In genomic region chr4:94517631-94518030, GRCm38 (mm10) we compare ENCODE assay signal across 9 mouse cellular contexts. TPM values are rescaled to one million over a fixed set of nuclear protein-coding genes. Genes with fewer than 3 reads are reported as not detected.
A peak's percentile ranks its signal among the peaks of the same experiment; 100 is the strongest.
DNase-seq lines count a peak whose midpoint lies in the region; ATAC-seq and TF ChIP-seq lines count a peak whose summit lies in the region.
"Had no signal": no experiment of that assay in that cellular context is flagged by ENCODE, and none has a peak within 500 bp of the region (broad histone marks: within the 10 kb centered on the region; RNA-seq: fewer than 3 reads in every experiment).

No protein-coding gene starts in this region.

- no peak overlapping the region for H3K27ac ChIP-seq in intestine, postnatal 0 days (ENCODE audit: low read depth, low read length)
- H3K27ac ChIP-seq in intestine, embryonic 16.5 days (ENCODE audit: low read length), result no peak overlapping the region
- H3K27ac ChIP-seq in ES-E14 (ENCODE audit: insufficient read depth, low read depth, low read length, poor library complexity, severe bottlenecking), result no peak overlapping the region

- in situ Hi-C loops in ES-E14 (cut with MboI; ENCODE audit: low sequenced_read_pairs in 2 of 2, unreplicated experiment in 2 of 2), result no loop called here

- no peak overlapping the region for H3K9ac ChIP-seq in intestine, postnatal 0 days (ENCODE audit: low read depth, low read length)
- H3K9ac ChIP-seq in intestine, embryonic 16.5 days (ENCODE audit: low read depth, low read length), result no peak overlapping the region
- H3K9ac ChIP-seq in ES-E14 (ENCODE audit: insufficient read depth, low read depth, low read length, poor library complexity, severe bottlenecking), result no peak overlapping the region

- ATAC-seq in intestine, postnatal 0 days, result no peak
- ATAC-seq in intestine, embryonic 16.5 days, result no peak
- ATAC-seq in erythroblast, adult 5-6 weeks (replicated peaks; ENCODE audit: low FRiP score, poor library complexity, severe bottlenecking), result no peak

- DNase-seq in ES-E14 (ENCODE audit: low read depth, low spot score), result peak; percentile 48
- DNase-seq in c-Kit-negative CD71-positive TER-119-positive erythroid progenitor cells, embryonic 14.5 days (ENCODE audit: low read depth, low spot score), result peak; percentile 21
- DNase-seq in frontal cortex, postnatal 25 days (ENCODE audit: low spot score in 2 of 2), result peak; percentile 15 to 47
- peak; percentile 15 for DNase-seq in left cerebral cortex, adult 11 months (ENCODE audit: low spot score)
- peak; percentile 63 for DNase-seq in naive thymus-derived CD4-positive, alpha-beta T cell, adult 2 months (ENCODE audit: low read depth)

- no peaks in the 10 kb centered on the region for H3K4me1 ChIP-seq in intestine, postnatal 0 days (replicated peaks; ENCODE audit: control insufficient read depth, insufficient read depth, low read length)
- no peaks in the 10 kb centered on the region for H3K4me1 ChIP-seq in intestine, embryonic 16.5 days (ENCODE audit: control insufficient read depth, insufficient read depth, low read length)
- no peaks in the 10 kb centered on the region for H3K4me1 ChIP-seq in ES-E14 (ENCODE audit: control insufficient read depth in 2 of 2, insufficient read depth in 2 of 2, low read length in 2 of 2, poor library complexity in 1 of 2)
- H3K4me1 ChIP-seq: megakaryocyte, embryonic 14.5 days had no signal

- TF ChIP-seq CTCF in intestine, postnatal 0 days (IDR thresholded peaks at IDR 0.05; ENCODE audit: low read depth), result peak; percentile 80

- H3K9me3 ChIP-seq in intestine, postnatal 0 days (ENCODE audit: control insufficient read depth), result no peaks in the 10 kb centered on the region
- H3K9me3 ChIP-seq in intestine, embryonic 16.5 days (ENCODE audit: control insufficient read depth, low read length), result no peaks in the 10 kb centered on the region
- no peaks in the 10 kb centered on the region for H3K9me3 ChIP-seq in ES-E14 (ENCODE audit: control insufficient read depth, insufficient read depth, low read depth, low read length)
- H3K9me3 ChIP-seq: megakaryocyte, embryonic 14.5 days had no signal

- WGBS in intestine, postnatal 0 days, result 74% methylated on average over 4 of the region's 4 CpGs
- WGBS in intestine, embryonic 16.5 days, result 67% methylated on average over 4 of the region's 4 CpGs

- no peaks in the 10 kb centered on the region for H3K27me3 ChIP-seq in intestine, postnatal 0 days (replicated peaks; ENCODE audit: control insufficient read depth, insufficient read depth, low read length)
- no peaks in the 10 kb centered on the region for H3K27me3 ChIP-seq in intestine, embryonic 16.5 days (replicated peaks; ENCODE audit: control insufficient read depth, insufficient read depth, low read length)
- H3K27me3 ChIP-seq: megakaryocyte, embryonic 14.5 days had no signal

- H3K36me3 ChIP-seq in intestine, postnatal 0 days (ENCODE audit: control insufficient read depth, insufficient read depth), result no peaks in the 10 kb centered on the region; the same call in 1 of the 2 replicates
- no peaks in the 10 kb centered on the region for H3K36me3 ChIP-seq in intestine, embryonic 16.5 days (ENCODE audit: control insufficient read depth, insufficient read depth, low read length)
- H3K36me3 ChIP-seq in ES-E14 (ENCODE audit: control insufficient read depth, insufficient read depth, low read length, poor library complexity, severe bottlenecking), result no peaks in the 10 kb centered on the region

- H3K4me3 ChIP-seq in intestine, postnatal 0 days (ENCODE audit: low read depth, low read length), result no peak overlapping the region
- H3K4me3 ChIP-seq in intestine, embryonic 16.5 days (ENCODE audit: low read length), result no peak overlapping the region
- no peak overlapping the region for H3K4me3 ChIP-seq in ES-E14 (ENCODE audit: insufficient read depth in 1 of 2, low read depth in 1 of 2, low read length in 2 of 2, poor library complexity in 1 of 2, severe bottlenecking in 1 of 2)
- H3K4me3 ChIP-seq: megakaryocyte, embryonic 14.5 days had no signal

- H3K4me2 ChIP-seq in intestine, postnatal 0 days (replicated peaks; ENCODE audit: low read depth), result no peak overlapping the region
- no peak overlapping the region for H3K4me2 ChIP-seq in intestine, embryonic 16.5 days (ENCODE audit: low read depth, low read length)

TF ChIP-seq in ES-E14, 5 proteins besides CTCF, POLR2A, EP300 and RAD21:
- no peak for TF ChIP-seq MAFK (IDR thresholded peaks at IDR 0.05; ENCODE audit: insufficient read depth, low read depth, low read length)
- TF ChIP-seq ZC3H11A (IDR thresholded peaks at IDR 0.05; ENCODE audit: borderline replicate concordance, low read depth, low read length), result peak; percentile 33; the same call in 1 of the 2 replicates

RNA-seq across cellular contexts. Expression of gene Gm10306, which starts 38.7 kb away (rescaled TPM):
- polyA plus RNA-seq in intestine, postnatal 0 days (2015; fragmentation: Nextera tagmentation; extraction: Ambion mirVana), result not detected in 2 replicates
- 0.29 TPM in 1 of 2 replicates, not detected in the other for polyA plus RNA-seq in intestine, embryonic 16.5 days (2015; fragmentation: Nextera tagmentation; extraction: Ambion mirVana)
- total RNA-seq in ES-E14 (2012; rRNA removed), result 1.1 TPM in 1 of 2 replicates, not detected in the other
- not detected in 2 replicates for total RNA-seq in erythroblast, adult 5-6 weeks (2015; ENCODE audit: low replicate concordance)
- not detected in 2 replicates for total RNA-seq in erythroblast, adult 5-6 weeks (2017; ENCODE audit: low replicate concordance)

RNA-seq across cellular contexts. Expression of gene Caap1, which starts 39.0 kb away (rescaled TPM):
- 9.3 and 9.8 TPM in 2 replicates for polyA plus RNA-seq in intestine, postnatal 0 days (2015; fragmentation: Nextera tagmentation; extraction: Ambion mirVana)
- polyA plus RNA-seq in intestine, embryonic 16.5 days (2015; fragmentation: Nextera tagmentation; extraction: Ambion mirVana), result 11.5 TPM in 2 replicates
- total RNA-seq in ES-E14 (2012; rRNA removed), result 9.1 and 11.2 TPM in 2 replicates
- 5.8 and 6.3 TPM in 2 replicates for total RNA-seq in erythroblast, adult 5-6 weeks (2015; ENCODE audit: low replicate concordance)
- 6.4 and 8.9 TPM in 2 replicates for total RNA-seq in erythroblast, adult 5-6 weeks (2017; ENCODE audit: low replicate concordance)
